Comparison of ENCODE assay signal across 8 mouse cellular contexts in the genomic region with DNA sequence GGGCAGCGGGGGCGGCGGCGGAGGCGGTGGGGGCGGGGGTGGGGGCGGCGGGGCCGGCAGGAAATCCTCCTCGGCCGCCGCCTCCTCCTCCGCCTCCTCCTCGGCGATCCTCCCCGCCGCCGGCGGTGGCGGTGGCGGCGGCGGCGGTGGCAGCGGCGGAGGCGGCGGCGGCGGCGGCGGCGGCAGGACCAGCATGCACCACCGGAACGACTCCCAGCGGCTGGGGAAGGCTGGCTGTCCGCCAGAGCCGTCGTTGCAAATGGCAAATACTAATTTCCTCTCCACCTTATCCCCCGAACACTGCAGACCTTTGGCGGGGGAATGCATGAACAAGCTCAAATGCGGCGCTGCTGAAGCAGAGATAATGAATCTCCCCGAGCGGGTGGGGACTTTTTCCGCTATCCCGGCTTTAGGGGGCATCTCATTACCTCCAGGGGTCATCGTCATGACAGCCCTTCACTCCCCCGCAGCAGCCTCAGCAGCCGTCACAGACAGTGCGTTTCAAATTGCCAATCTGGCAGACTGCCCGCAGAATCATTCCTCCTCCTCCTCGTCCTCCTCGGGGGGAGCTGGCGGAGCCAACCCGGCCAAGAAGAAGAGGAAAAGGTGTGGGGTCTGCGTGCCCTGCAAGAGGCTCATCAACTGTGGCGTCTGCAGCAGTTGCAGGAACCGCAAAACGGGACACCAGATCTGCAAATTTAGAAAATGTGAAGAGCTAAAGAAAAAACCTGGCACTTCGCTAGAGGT. TPM values are rescaled to one million over a fixed set of nuclear protein-coding genes. Genes with fewer than 3 reads are reported as not detected.
DNase-seq lines count a peak whose midpoint lies in the region; ATAC-seq and TF ChIP-seq lines count a peak whose summit lies in the region.

No protein-coding gene starts in this region.

- H3K9me3 ChIP-seq in liver, postnatal 0 days (ENCODE audit: low read length) = no peaks in the 10 kb centered on the region

- peak overlapping the region; percentile 80 for H3K4me3 ChIP-seq in layer of hippocampus, adult 2 months
- peak overlapping the region; percentile 50 for H3K4me3 ChIP-seq in liver, postnatal 0 days (ENCODE audit: low read depth, low read length)

- peaks cover 12% of the 10 kb centered on the region for H3K4me1 ChIP-seq in liver, postnatal 0 days (ENCODE audit: insufficient read depth)

- peak overlapping the region; percentile 97 for H3K27ac ChIP-seq in layer of hippocampus, adult 2 months
- H3K27ac ChIP-seq in liver, postnatal 0 days (ENCODE audit: low read depth) = no peak overlapping the region

- no peak for TF ChIP-seq EP300 in liver, postnatal 0 days (IDR thresholded peaks at IDR 0.05; ENCODE audit: low read depth)

- 1% methylated on average over 31 of the region's 61 CpGs for WGBS in liver, postnatal 0 days (ENCODE audit: insufficient replicate concordance)

- peak overlapping the region; percentile 38; the same call in 1 of the 2 replicates for H3K9ac ChIP-seq in liver, postnatal 0 days (replicated peaks)

- ATAC-seq in liver, postnatal 0 days = peak; percentile 43; the same call in 1 of the 2 replicates

- peak; percentile 14 for DNase-seq in ES-CJ7 (ENCODE audit: low read depth, low spot score)
- DNase-seq in cerebellum, adult 18-20 months = peak; percentile 82 to 85
- DNase-seq in forelimb bud, embryonic 11.5 days (ENCODE audit: low read depth, low spot score) = peak; percentile 36
- peak; percentile 71 for DNase-seq in heart, postnatal 36 days
- peak; percentile 66 to 69 for DNase-seq in layer of hippocampus, adult 2 months (ENCODE audit: low spot score in 2 of 2)
- DNase-seq in liver, postnatal 0 days = peak; percentile 52
- DNase-seq in ovary, adult 18-20 months (ENCODE audit: low spot score) = peak; percentile 72
- DNase-seq in urinary bladder, adult 18-20 months (ENCODE audit: low spot score in 2 of 2) = peak; percentile 14 to 35

- H3K4me2 ChIP-seq in liver, postnatal 0 days (ENCODE audit: low read depth, low read length) = peak overlapping the region; percentile 85

- intact Hi-C loops in heart, postnatal 36 days (cut with DNase I) = loop anchor here (5.0 to 10.0 kb wide), 4 partner anchors 38 to 695 kb away; partner anchors contain the start of gene Tet2

- no peaks in the 10 kb centered on the region for H3K36me3 ChIP-seq in liver, postnatal 0 days (replicated peaks; ENCODE audit: insufficient read depth, low read length)

- no peak for TF ChIP-seq CTCF in layer of hippocampus, adult 2 months (conservative IDR thresholded peaks at IDR 0.05)
- TF ChIP-seq CTCF in liver, postnatal 0 days (IDR thresholded peaks at IDR 0.05; ENCODE audit: low read depth) = no peak

- H3K27me3 ChIP-seq in liver, postnatal 0 days (ENCODE audit: insufficient read depth, low read length) = peaks cover 44% of the 10 kb centered on the region

RNA-seq across cellular contexts. Expression of gene Cxxc4, which starts 3.9 kb away (rescaled TPM):
- total RNA-seq in heart, postnatal 36 days (2021) = 1 to 10 TPM; 2.2 to 2.5 TPM
- 10 to 100 TPM; 12.4 to 14.7 TPM for total RNA-seq in layer of hippocampus, adult 2 months (2021)
- 0.13 and 0.25 TPM in 2 replicates for polyA plus RNA-seq in liver, postnatal 0 days (2015; fragmentation: Nextera tagmentation; extraction: Ambion mirVana)

Comparison
In these comparisons a context has a peak if more than half of its experiments do, and no peak if none do; other contexts are left out.
1. DNase-seq: peak in every context shown above with its lines; median percentile 84 in cerebellum, adult 18-20 months; 72 in ovary, adult 18-20 months; 71 in heart, postnatal 36 days; 68 in layer of hippocampus, adult 2 months; 52 in liver, postnatal 0 days; 36 in forelimb bud, embryonic 11.5 days; 24 in urinary bladder, adult 18-20 months; 14 in ES-CJ7.